Mouse (Mus musculus) heart, postnatal 0 days (tissue): ENCODE measurements at regions not wholly inside any gene's neighbourhood (a gene's known extent, or its start where the extent isn't known, plus 50 kb on each side); places are given as distances from the start of the nearest gene placed in this dataset.
"Not testable (repeated sequence)": the region's sequence is repeated elsewhere in the genome, so short reads cannot be mapped to it uniquely, and the experiment has no call there.

Experiments used
- ATAC-seq: fragments of 200-750 bp; cut with Nextera tagmentation; 2 replicates; pipeline ENCODE4 v1.8.0; 2017; ENCODE audit warnings: low read depth, moderate number of reproducible peaks, moderate library complexity; ENCODE audit not compliant: insufficient read depth
- DNase-seq: peaks from one replicate; pipeline ENCODE4 v3.0.0-alpha.2; 2016; ENCODE audit warnings: low spot score
- H3K27ac ChIP-seq: fragments of 300-500 bp; sonication (generic); 2 replicates; pipeline ENCODE4 v1.5.1; 2014; ENCODE audit warnings: low read depth, mild to moderate bottlenecking
- H3K27me3 ChIP-seq: fragments of 300-500 bp; sonication (generic); 2 replicates; pipeline ENCODE4 v1.6.1; 2014; ENCODE audit warnings: low read length, mixed read lengths; ENCODE audit not compliant: control insufficient read depth, insufficient read depth
- H3K36me3 ChIP-seq: fragments of 300-500 bp; sonication (generic); replicated peaks from 2 replicates; pipeline ENCODE4 v1.6.1; 2014; ENCODE audit warnings: low read length, mixed read lengths; ENCODE audit not compliant: control insufficient read depth, insufficient read depth
- H3K4me1 ChIP-seq: fragments of 300-500 bp; sonication (generic); 2 replicates; pipeline ENCODE4 v1.6.1; 2014; ENCODE audit warnings: antibody characterized with exemption; ENCODE audit not compliant: control insufficient read depth, insufficient read depth
- H3K4me2 ChIP-seq: fragments of 300-500 bp; sonication (generic); 2 replicates; pipeline ENCODE4 v1.6.1; 2014; ENCODE audit warnings: low read depth, mild to moderate bottlenecking, low read length, moderate library complexity
- H3K4me3 ChIP-seq: fragments of 300-500 bp; sonication (generic); 2 replicates; pipeline ENCODE4 v1.5.1; 2014; ENCODE audit warnings: low read depth, low read length
- H3K9ac ChIP-seq: fragments of 300-500 bp; sonication (generic); replicated peaks from 2 replicates; pipeline ENCODE4 v1.6.1; 2014; ENCODE audit warnings: low read depth, low read length, mixed read lengths
- H3K9me3 ChIP-seq: fragments of 300-500 bp; sonication (generic); replicated peaks from 2 replicates; pipeline ENCODE4 v1.6.1; 2016; ENCODE audit warnings: low read length; ENCODE audit not compliant: control insufficient read depth
- CTCF ChIP-seq: IDR thresholded peaks from 2 replicates; pipeline ENCODE4 v1.5.1; 2016; ENCODE audit warnings: antibody characterized with exemption, control low read depth, low read depth
- EP300 ChIP-seq: IDR thresholded peaks from 2 replicates; pipeline ENCODE4 v1.6.1; 2016; ENCODE audit warnings: antibody characterized with exemption, low read depth
- WGBS: fragments of 180-500 bp; shearing (Covaris S2); extraction: QIAGEN DNeasy Blood & Tissue Kit; methylation state at CpG from one replicate; pipeline ENCODE4 v1.1.7; 2014; 5-methylcytosine and 5-hydroxymethylcytosine counted together

GRCm38 (mm10) chr12:114366276-114366675 lies 822.6 kb downstream of the Adam6a start:
- TF ChIP-seq CTCF (no peak), EP300 (no peak)
- Histone ChIP-seq H3K9me3 (peaks cover 6% of the 10 kb centered on the region; the same call in 1 of the 2 replicates), H3K4me3 (no peak overlapping the region), H3K36me3 (no peaks in the 10 kb centered on the region), H3K4me2 (no peak overlapping the region), H3K9ac (no peak overlapping the region), H3K27ac (no peak overlapping the region), H3K27me3 (no peaks in the 10 kb centered on the region), H3K4me1 (no peaks in the 10 kb centered on the region)
- DNase-seq (no peak), ATAC-seq (no peak)
- 43% methylated on average over 3 of the region's 3 CpGs for WGBS

- H3K4me3 ChIP-seq = peak overlapping the region; percentile 41
- not testable (repeated sequence) for H3K9me3 ChIP-seq, DNase-seq, H3K9ac ChIP-seq, H3K4me1 ChIP-seq, H3K36me3 ChIP-seq, H3K27ac ChIP-seq, H3K27me3 ChIP-seq
- WGBS = 23% methylated on average over 37 of the region's 43 CpGs
- ATAC-seq = peak; percentile 53
- H3K4me2 ChIP-seq = peak overlapping the region; percentile 55
Measured at GRCm38 (mm10) chr12:114378696-114379350, 835.1 kb downstream of the Adam6a start.

GRCm38 (mm10) chr12:114391447-114391846 lies 847.7 kb downstream of the Adam6a start:
- no peaks in the 10 kb centered on the region for H3K4me1 ChIP-seq

GRCm38 (mm10) chr12:114406206-114406605 lies 862.5 kb downstream of the Adam6a start:
- no peak overlapping the region for H3K27ac ChIP-seq
- 33% methylated on average over 2 of the region's 2 CpGs for WGBS
- 0 out of 2 replicates have a peak, but pooled peaks cover 6% of the 10 kb centered on the region for H3K9me3 ChIP-seq
- H3K9ac ChIP-seq = no peak overlapping the region
- no peak overlapping the region for H3K4me2 ChIP-seq
- H3K27me3 ChIP-seq = no peaks in the 10 kb centered on the region
- ATAC-seq = no peak
- H3K4me1 ChIP-seq = no peaks in the 10 kb centered on the region
- no peak for TF ChIP-seq EP300
- no peak for TF ChIP-seq CTCF
- H3K36me3 ChIP-seq = no peaks in the 10 kb centered on the region
- DNase-seq = no peak
- H3K4me3 ChIP-seq = no peak overlapping the region

More at GRCm38 (mm10) chr12:114391447-114391846, 847.7 kb downstream of the Adam6a start:
- H3K27ac ChIP-seq = no peak overlapping the region
- WGBS = 69% methylated on average over 2 of the region's 2 CpGs
- no peak overlapping the region for H3K4me2 ChIP-seq
- no peak overlapping the region for H3K9ac ChIP-seq
- ATAC-seq (no peak), DNase-seq (no peak)
- TF ChIP-seq CTCF = no peak
- TF ChIP-seq EP300 = no peak
- no peak overlapping the region for H3K4me3 ChIP-seq
- no peaks in the 10 kb centered on the region for H3K36me3 ChIP-seq
- H3K27me3 ChIP-seq = no peaks in the 10 kb centered on the region
- H3K9me3 ChIP-seq = peaks cover 7% of the 10 kb centered on the region; the same call in 1 of the 2 replicates

- TF ChIP-seq EP300 = no peak
- TF ChIP-seq CTCF = no peak
- H3K4me3 ChIP-seq = no peak overlapping the region
- no peaks in the 10 kb centered on the region for H3K36me3 ChIP-seq
- ATAC-seq (no peak), DNase-seq (no peak)
- no peak overlapping the region for H3K4me2 ChIP-seq
- H3K9me3 ChIP-seq = peaks cover 13% of the 10 kb centered on the region; the same call in 1 of the 2 replicates
- no peaks in the 10 kb centered on the region for H3K4me1 ChIP-seq
- no peaks in the 10 kb centered on the region for H3K27me3 ChIP-seq
- H3K27ac ChIP-seq = no peak overlapping the region
- H3K9ac ChIP-seq = no peak overlapping the region
Measured at GRCm38 (mm10) chr12:114434529-114434928, 890.8 kb downstream of the Adam6a start.

GRCm38 (mm10) chr12:114462037-114462436 lies 918.3 kb downstream of the Adam6a start:
- no peak overlapping the region for H3K4me3 ChIP-seq
- no peaks in the 10 kb centered on the region for H3K4me1 ChIP-seq
- H3K9ac ChIP-seq = no peak overlapping the region
- DNase-seq (no peak), ATAC-seq (no peak)
- peaks cover 20% of the 10 kb centered on the region for H3K9me3 ChIP-seq
- TF ChIP-seq CTCF = no peak
- H3K27ac ChIP-seq = no peak overlapping the region
- no peaks in the 10 kb centered on the region for H3K36me3 ChIP-seq
- WGBS = 56% methylated on average over 5 of the region's 5 CpGs
- H3K4me2 ChIP-seq = no peak overlapping the region
- H3K27me3 ChIP-seq = no peaks in the 10 kb centered on the region
